Mouse (Mus musculus) CH12.LX (cell line): ENCODE measurements at regions not wholly inside any gene's neighbourhood (a gene's known extent, or its start where the extent isn't known, plus 50 kb on each side); places are given as distances from the start of the nearest gene placed in this dataset.

Experiments used
- DNase-seq: peaks from one replicate; pipeline ENCODE4 v3.0.0-alpha.2; 2013; ENCODE audit errors: extremely low read depth
- H3K27ac ChIP-seq: 2 replicates; pipeline ENCODE4 v1.5.1; 2012; ENCODE audit warnings: low read depth, mild to moderate bottlenecking, control low read depth, moderate library complexity; ENCODE audit not compliant: insufficient read depth
- H3K27me3 ChIP-seq: replicated peaks from 2 replicates; pipeline ENCODE3; 2012; ENCODE audit warnings: inconsistent platforms
- H3K36me3 ChIP-seq, 2 experiments: replicated peaks in 1 of 2; 2 replicates each; pipeline versions ENCODE3 to v1.6.1; 2012; ENCODE audit warnings: inconsistent platforms in 1 of 2, low read length in 1 of 2, mild to moderate bottlenecking in 1 of 2, mixed read lengths in 1 of 2, moderate library complexity in 1 of 2; ENCODE audit not compliant: control insufficient read depth in 1 of 2, insufficient read depth in 1 of 2
- H3K4me1 ChIP-seq, 2 experiments: 2 replicates each; pipeline ENCODE4 v1.6.1; 2012; ENCODE audit warnings: inconsistent platforms in 1 of 2, moderate library complexity in 1 of 2; ENCODE audit not compliant: insufficient read depth in 2 of 2, control insufficient read depth in 1 of 2
- H3K4me2 ChIP-seq: 2 replicates; pipeline ENCODE4 v1.6.1; 2012; ENCODE audit warnings: low read depth, mild to moderate bottlenecking, control low read depth; ENCODE audit not compliant: poor library complexity, insufficient read depth, severe bottlenecking
- H3K4me3 ChIP-seq, 3 experiments: fragments of 150-350 bp in 1 of 3; sonication (generic) in 1 of 3; replicated peaks in 1 of 3; 2 replicates each; pipeline versions ENCODE3 to v1.5.1; 2011 to 2012; ENCODE audit warnings: low read depth in 2 of 3, low read length in 2 of 3, mild to moderate bottlenecking in 2 of 3, moderate library complexity in 2 of 3, control low read depth in 1 of 3, improper control_type of control experiment in 1 of 3, inconsistent platforms in 1 of 3, mixed read lengths in 1 of 3; ENCODE audit not compliant: poor library complexity in 1 of 3
- H3K79me2 ChIP-seq: replicated peaks from 2 replicates; pipeline ENCODE4 v1.6.1; 2012; ENCODE audit warnings: mild to moderate bottlenecking, moderate library complexity; ENCODE audit not compliant: control insufficient read depth, poor library complexity, insufficient read depth, severe bottlenecking; ENCODE audit errors: extremely low read depth
- H3K9ac ChIP-seq: 2 replicates; pipeline ENCODE4 v1.6.1; 2012; ENCODE audit warnings: low read depth, mild to moderate bottlenecking, control low read depth, moderate library complexity; ENCODE audit not compliant: insufficient read depth
- H3K9me3 ChIP-seq: replicated peaks from 2 replicates; pipeline ENCODE3; 2012; ENCODE audit warnings: low read length, inconsistent platforms, mixed read lengths
- BHLHE40 ChIP-seq: IDR thresholded peaks from 2 replicates; pipeline ENCODE4 v1.6.1; 2011; ENCODE audit warnings: mild to moderate bottlenecking, low read depth, low read length, improper control_type of control experiment
- CHD2 ChIP-seq: IDR thresholded peaks from 2 replicates; pipeline ENCODE4 v1.6.1; 2011; ENCODE audit warnings: low read length, improper control_type of control experiment
- JUN ChIP-seq: IDR thresholded peaks from 2 replicates; pipeline ENCODE4 v1.6.1; 2011; ENCODE audit warnings: low read depth, mild to moderate bottlenecking, low read length, improper control_type of control experiment, moderate library complexity; ENCODE audit not compliant: insufficient read depth
- MAFK ChIP-seq: IDR thresholded peaks from 2 replicates; pipeline ENCODE4 v1.6.1; 2011; ENCODE audit warnings: low read length, improper control_type of control experiment; ENCODE audit not compliant: insufficient replicate concordance
- MAX ChIP-seq: IDR thresholded peaks from 2 replicates; pipeline ENCODE4 v1.6.1; 2011; ENCODE audit warnings: low read length, improper control_type of control experiment
- MEF2A ChIP-seq: IDR thresholded peaks from 2 replicates; pipeline ENCODE4 v1.6.1; 2014; ENCODE audit warnings: low read depth, mild to moderate bottlenecking, inconsistent platforms, low read length, improper control_type of control experiment, borderline replicate concordance
- MXI1 ChIP-seq: IDR thresholded peaks from 2 replicates; pipeline ENCODE4 v1.6.1; 2011; ENCODE audit warnings: mild to moderate bottlenecking, low read depth, low read length, improper control_type of control experiment
- MYC ChIP-seq: IDR thresholded peaks from 2 replicates; pipeline ENCODE4 v1.6.1; 2011; ENCODE audit warnings: low read depth, mild to moderate bottlenecking, improper control_type of control experiment, low read length
- NRF1 ChIP-seq: IDR thresholded peaks from 2 replicates; pipeline ENCODE4 v1.6.1; 2014; ENCODE audit warnings: low read depth, mild to moderate bottlenecking, inconsistent platforms, low read length, improper control_type of control experiment, moderate library complexity
- POLR2A ChIP-seq: IDR thresholded peaks from 2 replicates; pipeline ENCODE4 v1.6.1; 2011; ENCODE audit warnings: low read depth, mild to moderate bottlenecking, improper control_type of control experiment, low read length
- POLR2AphosphoS2 ChIP-seq: IDR thresholded peaks from 2 replicates; pipeline ENCODE4 v1.6.1; 2011; ENCODE audit warnings: low read depth, low read length, improper control_type of control experiment
- RAD21 ChIP-seq: IDR thresholded peaks from 2 replicates; pipeline ENCODE4 v1.6.1; 2011; ENCODE audit warnings: low read depth, mild to moderate bottlenecking, low read length, improper control_type of control experiment, moderate library complexity
- RCOR1 ChIP-seq: conservative IDR thresholded peaks from 2 replicates; pipeline ENCODE4 v1.6.1; 2012; ENCODE audit warnings: low read depth, mild to moderate bottlenecking, inconsistent platforms, low read length, improper control_type of control experiment
- TBP ChIP-seq: conservative IDR thresholded peaks from 2 replicates; pipeline ENCODE4 v1.6.1; 2011; ENCODE audit warnings: low read depth, low read length, improper control_type of control experiment
- TCF12 ChIP-seq: IDR thresholded peaks from 2 replicates; pipeline ENCODE4 v1.6.1; 2014; ENCODE audit warnings: low read depth, mild to moderate bottlenecking, inconsistent platforms, low read length, improper control_type of control experiment
- USF2 ChIP-seq: conservative IDR thresholded peaks from 2 replicates; pipeline ENCODE4 v1.6.1; 2011; ENCODE audit warnings: low read depth, low read length, improper control_type of control experiment
- ZMIZ1 ChIP-seq: IDR thresholded peaks from 2 replicates; pipeline ENCODE4 v1.6.1; 2012; ENCODE audit warnings: low read depth, mild to moderate bottlenecking, inconsistent platforms, low read length, improper control_type of control experiment
- dilution Hi-C: fragments of 300-500 bp; cut with MboI; formaldehyde crosslinking; loops from 2 replicates; pipeline ENCODE4 v1.14.3; 2020; ENCODE audit warnings: low sequenced_read_pairs; ENCODE audit not compliant: extremely low pct_unique_long_range_greater_than_20kb, extremely low pct_ligation_motif_present
- in situ Hi-C: fragments of 300-500 bp; cut with MboI; formaldehyde crosslinking; loops from 3 replicates; pipeline ENCODE4 v1.14.3; 2019; ENCODE audit warnings: low sequenced_read_pairs, low pct_ligation_motif_present, low pct_unique_long_range_greater_than_20kb, mixed read lengths

DNA sequence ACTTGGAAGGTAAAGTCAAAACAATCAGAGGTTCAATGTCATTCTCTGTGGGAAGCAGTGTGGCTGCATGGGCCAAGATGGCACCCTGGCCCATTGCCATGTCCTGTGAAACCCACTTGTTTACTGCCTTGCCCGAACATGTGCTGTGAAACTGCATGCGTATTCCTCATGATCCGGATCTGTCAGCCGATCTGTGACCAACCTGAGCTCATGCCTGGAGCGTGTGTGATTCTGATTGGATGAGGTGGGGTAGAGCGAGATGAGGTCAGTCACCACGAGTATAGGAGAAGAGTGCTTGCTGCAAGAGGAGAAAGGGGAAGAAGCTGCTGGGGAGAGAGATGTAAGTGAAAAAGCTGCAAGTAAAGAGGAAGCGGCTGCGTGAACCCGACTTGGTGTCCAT, 240.5 kb downstream of the Ddx10 start:
- Histone ChIP-seq H3K9ac (no peak overlapping the region), H3K9me3 (peaks cover 6% of the 10 kb centered on the region), H3K4me2 (peak overlapping the region; percentile 75), H3K4me1 (peaks cover 0 to 5% of the 10 kb centered on the region in 2 experiments; a peak in 1 of 4 replicates), H3K27me3 (no peaks in the 10 kb centered on the region), H3K27ac (no peak overlapping the region), H3K4me3 (no peak overlapping the region), H3K36me3 (no peaks in the 10 kb centered on the region), H3K79me2 (no peaks in the 10 kb centered on the region)
- peak; percentile 42 for DNase-seq
- in situ Hi-C loops: no loop called here
- dilution Hi-C loops: no loop called here
- peak; percentile 51; the same call in 1 of the 2 replicates for TF ChIP-seq POLR2A
- peak; percentile 82 for TF ChIP-seq MYC
- no peak for TF ChIP-seq MEF2A
- peak; percentile 59; the same call in 1 of the 2 replicates for TF ChIP-seq MXI1
- TF ChIP-seq RCOR1: no peak
- 0 out of 2 replicates have a peak, but pooled peaks have one; percentile 13 for TF ChIP-seq NRF1
- TF ChIP-seq TBP: 0 out of 2 replicates have a peak, but pooled peaks have one; percentile 21
- TF ChIP-seq BHLHE40: peak; percentile 81
- TF ChIP-seq TCF12: no peak
- peak; percentile 72 for TF ChIP-seq CHD2
- TF ChIP-seq JUN: no peak
- TF ChIP-seq MAX: peak; percentile 90; the same call in 1 of the 2 replicates
- 0 out of 2 replicates have a peak, but pooled peaks have one; percentile 37 for TF ChIP-seq ZMIZ1

GRCm38 (mm10) chr9:53006085-53006484, 241.8 kb downstream of the Ddx10 start:
- DNase-seq: no peak
- H3K4me3 ChIP-seq: no peak overlapping the region
- TF ChIP-seq MYC (no peak), NRF1 (no peak), MAFK (no peak), RAD21 (no peak), POLR2AphosphoS2 (no peak), RCOR1 (no peak), MAX (no peak), USF2 (no peak)
- peaks cover 1% of the 10 kb centered on the region for H3K27me3 ChIP-seq
- in situ Hi-C loops (no loop called here), dilution Hi-C loops (no loop called here)
- peaks cover 0 to 5% of the 10 kb centered on the region in 2 experiments; a peak in 1 of 4 replicates for H3K4me1 ChIP-seq
- no peak overlapping the region for H3K27ac ChIP-seq
- H3K4me2 ChIP-seq: no peak overlapping the region
- no peaks in the 10 kb centered on the region for H3K79me2 ChIP-seq
- no peak overlapping the region for H3K9ac ChIP-seq
- peaks cover 3% of the 10 kb centered on the region for H3K9me3 ChIP-seq
- H3K36me3 ChIP-seq: no peaks in the 10 kb centered on the region
